Mouse (Mus musculus) hindbrain, embryonic 14.5 days (tissue): ENCODE results near the gene Cd68. TPM values are rescaled to one million over a fixed set of nuclear protein-coding genes. Genes with fewer than 3 reads are reported as not detected.

Experiments used
- ATAC-seq: fragments of 200-750 bp; cut with Nextera tagmentation; 2 replicates; pipeline ENCODE4 v1.8.0; 2017; ENCODE audit warnings: moderate number of reproducible peaks, mild to moderate bottlenecking, moderate TSS enrichment, moderate library complexity; ENCODE audit not compliant: low FRiP score
- DNase-seq: peaks from one replicate; pipeline ENCODE4 v3.0.0-alpha.2; 2015; ENCODE audit warnings: low spot score
- H3K27ac ChIP-seq: fragments of 300-500 bp; sonication (generic); 2 replicates; pipeline ENCODE4 v1.5.1; 2014; ENCODE audit warnings: mild to moderate bottlenecking, moderate library complexity
- H3K27me3 ChIP-seq: fragments of 300-500 bp; sonication (generic); 2 replicates; pipeline ENCODE4 v1.6.1; 2014; ENCODE audit warnings: mild to moderate bottlenecking, low read length, mixed read lengths; ENCODE audit not compliant: control insufficient read depth, insufficient read depth
- H3K36me3 ChIP-seq: fragments of 300-500 bp; sonication (generic); replicated peaks from 2 replicates; pipeline ENCODE4 v1.6.1; 2014; ENCODE audit not compliant: control insufficient read depth, insufficient read depth
- H3K4me1 ChIP-seq: fragments of 300-500 bp; sonication (generic); replicated peaks from 2 replicates; pipeline ENCODE4 v1.6.1; 2014; ENCODE audit warnings: antibody characterized with exemption, low read length, mixed read lengths; ENCODE audit not compliant: control insufficient read depth, insufficient read depth
- H3K4me2 ChIP-seq: fragments of 300-500 bp; sonication (generic); replicated peaks from 2 replicates; pipeline ENCODE4 v1.6.1; 2014; ENCODE audit warnings: mild to moderate bottlenecking, moderate library complexity
- H3K4me3 ChIP-seq: fragments of 300-500 bp; sonication (generic); replicated peaks from 2 replicates; pipeline ENCODE4 v1.5.1; 2014; ENCODE audit warnings: mild to moderate bottlenecking, low read length
- H3K9ac ChIP-seq: fragments of 300-500 bp; sonication (generic); 2 replicates; pipeline ENCODE4 v1.6.1; 2014
- H3K9me3 ChIP-seq: fragments of 300-500 bp; sonication (generic); 2 replicates; pipeline ENCODE4 v1.6.1; 2016; ENCODE audit warnings: low read length; ENCODE audit not compliant: control insufficient read depth
- WGBS: fragments of 180-500 bp; shearing (Covaris S2); extraction: QIAGEN DNeasy Blood & Tissue Kit; methylation state at CpG from one replicate; pipeline ENCODE4 v1.1.7; 2014; 5-methylcytosine and 5-hydroxymethylcytosine counted together
- polyA plus RNA-seq: library from polyadenylated mRNA; unstranded; fragments of >200 nt; fragmentation: Nextera tagmentation; extraction: Ambion mirVana; gene quantifications from 2 replicates; pipeline ENCODE4 v1.2.1, GENCODE M21; 2014

Cd68 gene
- polyA plus RNA-seq, 1 experiment from 2014 or later, result 10.3 TPM

DNA sequence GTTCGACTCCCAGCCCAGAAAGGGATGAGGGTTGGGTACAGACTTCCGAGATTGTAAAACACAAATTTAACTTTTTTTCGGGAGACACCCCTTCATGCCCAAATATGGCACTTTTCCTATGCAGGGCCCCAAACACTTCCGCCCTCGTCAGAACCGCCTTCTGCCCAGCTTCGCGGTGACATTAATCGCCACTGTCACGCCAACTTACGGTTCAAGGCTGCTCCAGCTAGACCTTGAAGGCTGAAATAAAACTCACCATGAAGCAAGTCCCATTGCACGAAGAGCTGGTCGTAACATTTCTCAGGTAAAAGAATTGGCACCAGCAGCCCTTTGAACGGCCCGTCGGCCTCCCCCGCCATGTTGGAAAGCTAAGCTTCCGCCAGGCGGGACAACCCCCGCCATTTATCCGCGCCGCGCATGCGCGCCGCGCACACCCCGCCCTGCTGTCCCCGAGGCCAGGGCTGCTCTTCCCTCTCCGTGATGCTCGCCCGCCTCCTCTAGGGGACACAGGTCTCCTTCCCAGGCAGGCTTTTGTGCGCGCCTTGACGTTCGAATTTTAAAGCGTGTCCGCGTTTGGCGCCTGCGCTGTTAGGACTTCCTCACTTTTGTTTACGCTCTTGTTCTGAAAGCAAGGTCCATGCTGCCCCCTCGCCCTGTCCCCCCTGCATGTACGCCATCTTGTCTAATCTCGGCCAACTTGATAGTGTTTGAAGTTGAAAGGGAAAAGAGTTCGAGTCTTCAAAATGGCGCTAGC, 3.6 kb downstream of the Cd68 start, which contains the start of gene Mpdu1:
Gene Mpdu1, minus strand, starts transcription at position 430 of the 754 bp plus-strand sequence.
- Histone ChIP-seq H3K27me3 (no peaks in the 10 kb centered on the region), H3K4me2 (peak within 1 kb of the TSS; percentile 58), H3K9me3 (no peaks in the 10 kb centered on the region), H3K4me3 (peak within 1 kb of the TSS; percentile 51), H3K27ac (peak within 1 kb of the TSS; percentile 93), H3K9ac (peak within 1 kb of the TSS; percentile 65), H3K36me3 (peaks cover 65% of the 10 kb centered on the region), H3K4me1 (peaks cover 14% of the 10 kb centered on the region)
- ATAC-seq, result peak; percentile 95
- under 1% methylated on average over 48 of the region's 48 CpGs for WGBS
- DNase-seq, result peak; percentile 96

DNA sequence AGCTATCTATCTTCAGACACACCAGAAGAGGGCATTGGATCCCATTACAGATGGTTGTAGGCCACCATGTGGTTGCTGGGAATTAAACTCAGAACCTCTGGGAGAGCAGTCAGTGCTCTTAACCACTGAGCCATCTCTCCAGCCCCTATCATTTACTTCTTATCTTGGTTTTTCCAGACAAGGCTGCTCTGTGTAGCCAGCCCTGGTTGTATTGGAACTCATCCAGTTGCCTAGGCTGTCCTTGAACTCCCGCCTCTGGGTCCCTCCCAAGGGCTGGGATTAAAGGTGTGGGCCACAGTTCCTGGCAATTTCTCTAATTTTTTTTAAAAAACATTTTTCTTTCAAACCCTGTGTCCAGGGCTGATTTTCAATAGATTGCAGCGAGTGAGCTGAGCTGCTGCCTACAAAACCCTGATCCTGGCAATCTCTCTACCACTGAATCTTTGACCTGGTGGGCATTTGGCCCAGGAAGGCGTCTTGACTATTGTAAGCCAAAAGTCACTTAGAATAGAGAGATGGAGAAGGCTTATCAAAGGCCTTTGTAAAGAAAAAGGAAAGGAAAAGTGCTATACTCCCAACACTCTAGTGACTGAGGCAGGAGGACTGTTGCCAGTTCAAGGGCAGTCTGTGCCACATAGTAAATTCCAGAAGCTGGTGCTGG, 4.6 kb downstream of the Cd68 start:
- ATAC-seq (no peak), DNase-seq (no peak)
- H3K9ac ChIP-seq, result no peak overlapping the region
- no peaks in the 10 kb centered on the region for H3K9me3 ChIP-seq
- peaks cover 14% of the 10 kb centered on the region for H3K4me1 ChIP-seq
- H3K4me3 ChIP-seq, result peak overlapping the region; percentile 51
- peaks cover 66% of the 10 kb centered on the region for H3K36me3 ChIP-seq
- H3K27ac ChIP-seq, result peak overlapping the region; percentile 93; the same call in 1 of the 2 replicates
- 77% methylated on average over 3 of the region's 3 CpGs for WGBS
- no peaks in the 10 kb centered on the region for H3K27me3 ChIP-seq
- peak overlapping the region; percentile 58 for H3K4me2 ChIP-seq

DNA sequence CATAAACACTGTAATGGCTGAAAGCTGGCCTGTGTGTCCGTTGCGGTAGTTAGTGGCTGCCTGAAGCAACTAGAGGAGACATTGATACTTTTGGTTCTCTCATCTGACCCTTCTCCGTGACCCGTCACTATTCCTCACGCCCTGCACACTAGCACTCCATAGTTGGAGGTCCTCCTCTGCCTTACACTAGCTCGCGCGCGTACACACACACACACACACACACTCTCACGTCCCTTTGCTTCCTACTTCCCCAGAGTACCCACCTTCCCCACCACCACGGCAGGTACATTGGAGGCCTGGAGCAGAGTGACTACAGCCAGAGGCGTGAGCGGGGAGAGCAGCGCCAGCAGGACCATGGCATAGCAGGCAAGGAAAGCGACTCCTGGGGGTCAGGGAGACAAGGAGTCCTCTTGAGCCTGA, 8.5 kb downstream of the Cd68 start:
- Histone ChIP-seq H3K4me2 (no peak overlapping the region), H3K36me3 (peaks cover 68% of the 10 kb centered on the region), H3K4me1 (peaks cover 8% of the 10 kb centered on the region; the same call in 1 of the 2 replicates), H3K9me3 (no peaks in the 10 kb centered on the region), H3K27me3 (no peaks in the 10 kb centered on the region), H3K4me3 (no peak overlapping the region), H3K9ac (no peak overlapping the region), H3K27ac (no peak overlapping the region)
- 84% methylated on average over 15 of the region's 15 CpGs for WGBS
- DNase-seq (no peak), ATAC-seq (no peak)

DNA sequence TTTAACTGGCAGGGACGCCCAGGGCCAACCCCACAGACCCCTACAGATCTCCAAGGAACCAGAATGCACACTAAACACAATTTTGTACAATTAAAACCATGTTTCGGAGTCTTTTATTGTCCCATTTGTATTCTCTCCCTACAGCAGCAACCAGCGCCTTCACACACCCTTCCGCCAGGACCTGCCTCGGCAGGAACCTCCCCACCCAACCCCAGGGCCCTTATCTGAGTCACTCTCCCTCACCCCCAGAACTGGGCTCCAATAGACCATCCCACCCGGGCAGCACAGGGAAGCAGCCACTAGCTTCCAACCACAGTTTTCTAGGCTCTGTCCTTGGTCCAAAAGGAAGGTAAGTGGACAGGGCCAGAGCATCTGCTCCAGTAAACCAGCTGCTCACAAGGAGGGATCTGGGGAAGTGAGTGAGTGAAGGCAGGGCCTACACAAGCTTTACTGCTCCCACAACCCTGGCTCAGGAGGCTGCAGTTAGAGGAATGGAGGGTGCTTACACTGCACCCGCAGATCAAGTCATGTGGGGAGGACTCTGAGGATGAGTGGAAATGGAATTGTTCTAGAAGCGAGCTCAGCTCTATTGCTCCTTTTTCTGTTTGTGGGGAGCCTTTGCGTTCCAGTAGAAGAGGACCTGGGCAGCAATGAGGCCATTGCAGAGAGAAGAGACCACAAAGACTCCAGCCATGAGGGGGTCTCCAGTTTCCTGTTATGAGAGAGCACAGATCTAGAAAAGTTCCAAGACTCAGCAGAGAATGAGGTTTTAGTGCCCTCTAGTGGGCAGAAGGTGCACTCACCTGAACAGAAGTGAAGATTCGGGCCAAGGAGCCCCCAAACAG, 9.1 kb downstream of the Cd68 start:
- Histone ChIP-seq H3K9me3 (no peaks in the 10 kb centered on the region), H3K4me2 (no peak overlapping the region), H3K27ac (no peak overlapping the region), H3K4me1 (peaks cover 7% of the 10 kb centered on the region; the same call in 1 of the 2 replicates), H3K27me3 (no peaks in the 10 kb centered on the region), H3K9ac (no peak overlapping the region), H3K36me3 (peaks cover 74% of the 10 kb centered on the region), H3K4me3 (no peak overlapping the region)
- peak; percentile 82 for DNase-seq
- WGBS, result 83% methylated on average over 10 of the region's 10 CpGs
- no peak for ATAC-seq

DNA sequence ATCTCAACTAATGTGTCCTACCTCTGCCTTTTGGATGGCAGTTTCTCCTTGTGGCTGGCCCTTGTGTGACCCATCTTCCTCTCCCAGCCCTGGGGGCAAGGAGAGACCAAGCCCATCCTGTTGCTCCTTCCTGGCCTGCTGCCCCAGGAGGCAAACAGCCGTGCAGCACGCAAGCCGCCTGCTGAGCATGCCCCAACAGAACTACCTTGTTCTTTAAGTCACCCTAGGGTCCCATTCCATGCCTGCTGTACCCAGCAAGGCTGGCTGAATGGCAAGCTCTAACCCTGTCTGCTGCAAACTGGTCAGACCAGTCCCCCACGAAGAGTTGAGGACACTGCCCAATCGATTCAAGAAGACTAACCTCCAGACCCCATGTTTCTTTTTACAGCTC, 9.9 kb downstream of the Cd68 start:
- ATAC-seq (no peak), DNase-seq (no peak)
- Histone ChIP-seq H3K4me1 (no peaks in the 10 kb centered on the region), H3K9me3 (no peaks in the 10 kb centered on the region), H3K36me3 (peaks cover 82% of the 10 kb centered on the region), H3K27ac (no peak overlapping the region), H3K4me3 (no peak overlapping the region), H3K9ac (no peak overlapping the region), H3K27me3 (no peaks in the 10 kb centered on the region), H3K4me2 (no peak overlapping the region)
- WGBS, result 90% methylated on average over 5 of the region's 5 CpGs

DNA sequence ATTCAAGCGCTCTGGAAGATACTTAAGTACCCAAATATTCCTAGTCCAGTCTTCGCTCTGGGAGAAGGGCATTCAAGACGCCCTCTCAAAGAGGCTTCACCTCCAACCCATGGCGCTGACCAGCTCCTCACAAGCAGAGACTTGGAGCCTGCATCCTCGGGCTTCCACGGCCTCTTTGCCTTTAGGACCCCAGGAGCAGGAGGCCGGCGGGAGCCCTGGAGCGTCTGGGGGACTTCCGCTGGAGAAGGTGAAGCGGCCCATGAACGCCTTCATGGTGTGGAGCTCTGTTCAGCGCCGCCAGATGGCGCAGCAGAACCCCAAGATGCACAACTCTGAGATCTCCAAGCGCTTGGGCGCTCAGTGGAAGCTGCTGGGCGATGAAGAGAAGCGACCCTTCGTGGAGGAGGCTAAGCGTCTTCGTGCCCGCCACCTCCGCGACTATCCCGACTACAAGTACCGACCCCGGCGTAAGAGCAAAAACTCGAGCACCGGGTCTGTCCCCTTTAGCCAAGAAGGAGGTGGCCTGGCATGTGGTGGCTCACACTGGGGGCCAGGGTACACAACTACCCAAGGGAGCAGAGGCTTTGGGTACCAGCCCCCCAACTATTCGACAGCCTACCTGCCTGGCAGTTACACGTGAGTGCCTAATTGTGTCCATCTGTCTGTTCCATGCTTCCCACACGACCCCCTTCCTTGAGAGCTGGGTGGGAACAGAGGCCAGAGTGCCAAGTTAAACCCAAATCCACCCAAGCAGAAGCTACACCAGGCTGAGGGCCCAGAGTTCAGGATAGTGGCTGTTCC, 10.5 kb downstream of the Cd68 start, which contains the start of gene Sox15:
Gene Sox15, plus strand, starts transcription at position 51 of the 801 bp plus-strand sequence.
- H3K4me3 ChIP-seq, result no peak within 1 kb of the TSS
- peaks cover 88% of the 10 kb centered on the region for H3K36me3 ChIP-seq
- no peaks in the 10 kb centered on the region for H3K27me3 ChIP-seq
- H3K4me1 ChIP-seq, result no peaks in the 10 kb centered on the region
- 24% methylated on average over 34 of the region's 34 CpGs for WGBS
- no peak within 1 kb of the TSS for H3K27ac ChIP-seq
- no peak within 1 kb of the TSS for H3K9ac ChIP-seq
- no peaks in the 10 kb centered on the region for H3K9me3 ChIP-seq
- H3K4me2 ChIP-seq, result no peak within 1 kb of the TSS
- DNase-seq, result peak; percentile 83
- ATAC-seq, result peak; percentile 65

DNA sequence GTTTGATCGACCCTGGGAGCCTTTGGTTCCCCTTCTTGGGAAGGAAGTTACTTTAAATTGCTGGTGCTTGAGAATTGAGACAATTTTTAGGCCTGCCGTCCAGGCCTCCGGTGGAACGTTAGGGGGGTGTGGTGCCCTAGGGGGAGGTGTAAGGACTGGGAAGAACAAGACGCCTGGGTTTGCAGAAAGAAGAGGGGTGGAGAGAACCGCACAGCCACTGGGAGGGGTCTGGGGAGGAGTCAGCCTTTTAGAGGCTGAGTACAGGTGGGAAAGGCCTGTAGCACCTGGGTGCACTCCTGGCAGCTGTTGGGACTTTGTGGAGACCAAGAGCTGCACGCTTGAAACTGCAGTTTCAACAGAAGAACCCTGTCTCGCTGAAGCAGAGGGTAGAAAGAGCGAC, 11.2 kb downstream of the Cd68 start:
- Histone ChIP-seq H3K27ac (no peak overlapping the region), H3K9me3 (no peaks in the 10 kb centered on the region), H3K9ac (no peak overlapping the region), H3K4me3 (no peak overlapping the region), H3K4me2 (no peak overlapping the region), H3K27me3 (no peaks in the 10 kb centered on the region), H3K36me3 (peaks cover 90% of the 10 kb centered on the region), H3K4me1 (no peaks in the 10 kb centered on the region)
- DNase-seq (no peak), ATAC-seq (no peak)
- WGBS, result 48% methylated on average over 9 of the region's 9 CpGs

DNA sequence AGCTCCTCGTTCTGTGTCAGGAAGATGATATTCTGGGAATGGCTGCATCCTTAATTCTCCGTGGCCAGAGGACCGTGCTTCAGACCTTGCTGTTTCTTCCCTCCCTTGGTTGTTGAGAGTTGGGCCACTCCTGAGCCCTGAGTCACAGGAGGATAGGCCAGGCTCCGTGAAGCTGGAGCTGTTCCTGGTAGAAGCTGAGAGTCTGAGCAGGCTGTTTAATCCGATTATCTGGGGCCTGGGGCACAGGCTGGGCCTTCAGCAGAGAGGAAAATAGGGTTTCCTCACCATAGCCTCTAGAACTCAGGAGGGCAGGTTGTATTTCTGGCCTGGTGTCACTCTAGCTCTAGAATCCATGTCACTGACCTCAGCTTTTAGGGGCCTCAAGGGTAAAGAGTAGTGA, 12.6 kb downstream of the Cd68 start:
- H3K4me1 ChIP-seq, result no peaks in the 10 kb centered on the region
- DNase-seq, result no peak
- H3K9ac ChIP-seq, result no peak overlapping the region
- H3K4me2 ChIP-seq, result no peak overlapping the region
- H3K36me3 ChIP-seq, result peaks cover 91% of the 10 kb centered on the region
- no peaks in the 10 kb centered on the region for H3K9me3 ChIP-seq
- WGBS, result 69% methylated on average over 5 of the region's 5 CpGs
- ATAC-seq, result no peak
- no peak overlapping the region for H3K27ac ChIP-seq
- H3K4me3 ChIP-seq, result no peak overlapping the region
- H3K27me3 ChIP-seq, result no peaks in the 10 kb centered on the region
